Mouse (Mus musculus) stomach, embryonic 14.5 days (tissue): ENCODE measurements at regions not wholly inside any gene's neighbourhood (a gene's known extent, or its start where the extent isn't known, plus 50 kb on each side); places are given as distances from the start of the nearest gene placed in this dataset.

Experiments
- ATAC-seq: fragments of 200-750 bp; cut with Nextera tagmentation; 2 replicates; pipeline ENCODE4 v1.8.0; 2017; ENCODE audit warnings: low read depth, moderate TSS enrichment; ENCODE audit not compliant: insufficient number of reproducible peaks, insufficient read depth, low FRiP score
- H3K27ac ChIP-seq: fragments of 300-500 bp; sonication (generic); 2 replicates; pipeline ENCODE4 v1.5.1; 2014; ENCODE audit warnings: mild to moderate bottlenecking, low read length, moderate library complexity, mixed read lengths
- H3K27me3 ChIP-seq: fragments of 300-500 bp; sonication (generic); 2 replicates; pipeline ENCODE4 v1.6.1; 2014; ENCODE audit warnings: low read length, control low read depth, mixed read lengths; ENCODE audit not compliant: control insufficient read depth, insufficient read depth
- H3K36me3 ChIP-seq: fragments of 300-500 bp; sonication (generic); 2 replicates; pipeline ENCODE4 v1.6.1; 2014; ENCODE audit warnings: mild to moderate bottlenecking, control low read depth, low read length, moderate library complexity, mixed read lengths; ENCODE audit not compliant: control insufficient read depth, insufficient read depth
- H3K4me1 ChIP-seq: fragments of 300-500 bp; sonication (generic); 2 replicates; pipeline ENCODE4 v1.6.1; 2014; ENCODE audit warnings: low read length, control low read depth, mixed read lengths; ENCODE audit not compliant: control insufficient read depth, insufficient read depth
- H3K4me2 ChIP-seq: fragments of 300-500 bp; sonication (generic); replicated peaks from 2 replicates; pipeline ENCODE4 v1.6.1; 2014; ENCODE audit warnings: low read depth, low read length, control low read depth
- H3K4me3 ChIP-seq: fragments of 300-500 bp; sonication (generic); 2 replicates; pipeline ENCODE4 v1.5.1; 2014; ENCODE audit warnings: low read depth, low read length, control low read depth
- H3K9ac ChIP-seq: fragments of 300-500 bp; sonication (generic); replicated peaks from 2 replicates; pipeline ENCODE4 v1.6.1; 2014; ENCODE audit warnings: low read depth, mild to moderate bottlenecking, control low read depth, low read length, moderate library complexity, mixed read lengths
- H3K9me3 ChIP-seq: fragments of 300-500 bp; sonication (generic); 2 replicates; pipeline ENCODE4 v1.6.1; 2016; ENCODE audit warnings: low read depth, low read length, control low read depth; ENCODE audit not compliant: control insufficient read depth
- WGBS: fragments of 180-500 bp; shearing (Covaris S2); extraction: QIAGEN DNeasy Blood & Tissue Kit; methylation state at CpG from one replicate; pipeline ENCODE4 v1.1.7; 2014; 5-methylcytosine and 5-hydroxymethylcytosine counted together

DNA sequence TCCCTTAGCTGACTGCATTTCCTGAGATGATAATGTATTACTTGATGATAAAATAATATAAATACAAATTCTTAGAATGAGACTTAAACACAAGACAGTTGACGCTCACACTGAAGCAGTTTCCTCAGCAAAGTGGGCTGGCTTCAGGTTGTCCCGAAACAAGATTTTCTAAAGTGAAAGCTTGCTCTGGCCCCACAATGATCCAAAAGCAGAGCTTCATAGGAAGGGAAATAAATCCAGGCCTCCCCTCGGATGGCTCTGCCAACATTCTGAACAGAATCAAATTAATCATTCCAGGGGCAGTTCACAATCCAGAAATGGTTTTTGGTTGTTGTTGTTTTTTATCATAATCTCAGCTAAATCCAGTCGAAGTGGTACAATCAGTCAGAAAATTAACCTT, 96.0 kb upstream of the Efna5 start:
- WGBS, result 63% methylated on average over 4 of the region's 4 CpGs
- no peaks in the 10 kb centered on the region for H3K36me3 ChIP-seq
- no peak overlapping the region for H3K4me2 ChIP-seq
- no peak for ATAC-seq
- H3K27me3 ChIP-seq, result no peaks in the 10 kb centered on the region
- no peak overlapping the region for H3K9ac ChIP-seq
- no peak overlapping the region for H3K4me3 ChIP-seq
- no peak overlapping the region for H3K27ac ChIP-seq
- peaks cover 7% of the 10 kb centered on the region; the same call in 1 of the 2 replicates for H3K9me3 ChIP-seq
- no peaks in the 10 kb centered on the region for H3K4me1 ChIP-seq

DNA sequence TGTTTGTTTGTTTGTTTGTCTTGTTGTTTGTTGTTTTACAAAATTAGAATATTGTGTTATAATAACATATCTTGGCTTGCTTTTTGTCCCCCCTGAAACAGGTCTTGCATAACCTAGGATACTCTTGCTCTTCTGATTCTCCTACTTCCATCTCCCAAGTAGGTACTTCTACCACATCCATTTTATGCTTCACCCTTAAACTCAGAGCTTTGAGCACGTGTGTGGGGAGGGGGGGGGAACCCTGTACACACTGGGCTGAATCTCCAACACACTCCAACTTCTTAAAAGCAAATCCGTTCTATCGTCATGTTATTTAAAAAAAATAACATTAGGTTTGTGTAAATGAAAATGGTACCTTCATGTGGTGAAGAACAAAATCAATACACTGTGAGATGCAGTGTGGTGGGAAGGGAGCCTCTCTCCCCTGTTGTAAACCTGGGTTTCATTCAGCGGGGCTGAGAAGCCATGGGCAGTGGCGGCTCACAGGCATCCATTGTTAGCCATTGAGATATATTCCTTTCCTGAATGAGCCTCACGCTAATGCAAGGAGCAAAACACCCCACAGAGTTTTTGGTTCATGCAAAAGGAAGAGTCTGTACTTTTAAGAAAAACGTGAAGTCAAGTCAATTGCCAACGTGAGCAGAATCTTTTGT, 93.6 kb upstream of the Efna5 start:
- H3K4me3 ChIP-seq, result no peak overlapping the region
- H3K36me3 ChIP-seq, result no peaks in the 10 kb centered on the region
- peaks cover 11% of the 10 kb centered on the region; the same call in 1 of the 2 replicates for H3K9me3 ChIP-seq
- no peaks in the 10 kb centered on the region for H3K4me1 ChIP-seq
- ATAC-seq, result no peak
- H3K4me2 ChIP-seq, result no peak overlapping the region
- H3K9ac ChIP-seq, result no peak overlapping the region
- 74% methylated on average over 8 of the region's 8 CpGs for WGBS
- H3K27ac ChIP-seq, result no peak overlapping the region
- no peaks in the 10 kb centered on the region for H3K27me3 ChIP-seq

DNA sequence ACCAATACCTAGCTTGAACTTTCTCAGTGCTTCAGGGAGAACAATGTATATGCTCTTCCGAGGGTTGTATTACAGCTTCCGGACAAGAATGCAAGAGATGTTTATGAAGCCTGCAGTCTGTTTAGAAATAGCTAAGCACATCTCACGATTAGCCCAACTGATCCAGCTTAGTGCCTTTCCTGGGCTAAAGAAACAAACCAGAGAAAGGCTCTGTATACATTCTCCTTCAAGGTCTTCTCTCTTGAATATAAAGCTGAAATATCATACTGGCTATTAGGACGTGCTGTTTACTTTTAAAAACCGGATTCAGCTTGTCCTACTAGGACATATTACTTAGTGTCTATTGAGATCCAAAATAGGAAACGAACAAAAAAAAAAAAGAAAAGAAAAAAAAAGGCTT, 87.9 kb upstream of the Efna5 start:
- Histone ChIP-seq H3K4me3 (no peak overlapping the region), H3K4me1 (no peaks in the 10 kb centered on the region), H3K9me3 (peaks cover 11% of the 10 kb centered on the region; the same call in 1 of the 2 replicates), H3K36me3 (no peaks in the 10 kb centered on the region), H3K27ac (no peak overlapping the region), H3K4me2 (no peak overlapping the region), H3K9ac (no peak overlapping the region), H3K27me3 (no peaks in the 10 kb centered on the region)
- no peak for ATAC-seq
- 24% methylated on average over 6 of the region's 6 CpGs for WGBS

DNA sequence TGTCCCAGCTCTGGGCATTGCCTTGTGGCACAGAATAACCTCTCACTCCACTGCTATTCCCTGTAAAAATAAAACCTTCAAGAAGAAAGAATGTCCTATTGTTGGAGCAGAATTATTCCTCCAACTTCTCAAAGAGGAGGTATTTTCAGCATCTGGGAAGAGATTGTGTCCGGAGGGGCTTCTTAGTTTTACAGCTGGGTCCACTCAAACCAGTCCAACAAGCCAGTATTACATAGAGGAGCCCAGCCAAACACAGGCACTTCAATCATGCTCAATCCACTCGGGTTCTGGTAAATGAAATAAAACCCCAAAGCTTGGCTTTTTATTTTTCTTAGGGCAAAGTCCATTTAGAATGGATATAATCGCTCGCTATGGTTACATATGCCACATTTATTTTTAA, 82.7 kb upstream of the Efna5 start:
- no peak overlapping the region for H3K27ac ChIP-seq
- H3K4me1 ChIP-seq, result peaks cover 10% of the 10 kb centered on the region; the same call in 1 of the 2 replicates
- H3K9ac ChIP-seq, result no peak overlapping the region
- H3K9me3 ChIP-seq, result no peaks in the 10 kb centered on the region
- no peak overlapping the region for H3K4me3 ChIP-seq
- ATAC-seq, result no peak
- H3K4me2 ChIP-seq, result no peak overlapping the region
- 47% methylated on average over 4 of the region's 4 CpGs for WGBS
- H3K27me3 ChIP-seq, result no peaks in the 10 kb centered on the region
- H3K36me3 ChIP-seq, result no peaks in the 10 kb centered on the region

DNA sequence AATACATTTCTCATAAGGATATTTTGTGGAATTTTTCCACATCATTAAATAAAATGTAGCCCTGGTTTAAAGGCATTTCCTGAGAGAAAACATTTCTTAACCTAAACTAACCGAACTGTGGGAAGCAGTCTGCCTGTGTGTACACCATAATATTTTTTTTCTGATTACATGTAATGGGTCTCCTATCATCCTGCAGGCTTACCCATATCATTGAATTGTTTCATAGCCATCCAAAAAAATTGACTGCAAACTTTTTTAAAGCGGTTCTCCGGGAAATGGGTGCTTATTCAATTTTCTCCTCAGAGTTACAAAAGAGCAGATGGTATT, 81.1 kb upstream of the Efna5 start:
- ATAC-seq, result no peak
- H3K9ac ChIP-seq, result no peak overlapping the region
- no peak overlapping the region for H3K27ac ChIP-seq
- no peak overlapping the region for H3K4me3 ChIP-seq
- WGBS, result 74% methylated on average over 3 of the region's 3 CpGs
- no peaks in the 10 kb centered on the region for H3K9me3 ChIP-seq
- H3K4me2 ChIP-seq, result no peak overlapping the region
- peaks cover 10% of the 10 kb centered on the region; the same call in 1 of the 2 replicates for H3K4me1 ChIP-seq
- H3K27me3 ChIP-seq, result no peaks in the 10 kb centered on the region
- H3K36me3 ChIP-seq, result no peaks in the 10 kb centered on the region

DNA sequence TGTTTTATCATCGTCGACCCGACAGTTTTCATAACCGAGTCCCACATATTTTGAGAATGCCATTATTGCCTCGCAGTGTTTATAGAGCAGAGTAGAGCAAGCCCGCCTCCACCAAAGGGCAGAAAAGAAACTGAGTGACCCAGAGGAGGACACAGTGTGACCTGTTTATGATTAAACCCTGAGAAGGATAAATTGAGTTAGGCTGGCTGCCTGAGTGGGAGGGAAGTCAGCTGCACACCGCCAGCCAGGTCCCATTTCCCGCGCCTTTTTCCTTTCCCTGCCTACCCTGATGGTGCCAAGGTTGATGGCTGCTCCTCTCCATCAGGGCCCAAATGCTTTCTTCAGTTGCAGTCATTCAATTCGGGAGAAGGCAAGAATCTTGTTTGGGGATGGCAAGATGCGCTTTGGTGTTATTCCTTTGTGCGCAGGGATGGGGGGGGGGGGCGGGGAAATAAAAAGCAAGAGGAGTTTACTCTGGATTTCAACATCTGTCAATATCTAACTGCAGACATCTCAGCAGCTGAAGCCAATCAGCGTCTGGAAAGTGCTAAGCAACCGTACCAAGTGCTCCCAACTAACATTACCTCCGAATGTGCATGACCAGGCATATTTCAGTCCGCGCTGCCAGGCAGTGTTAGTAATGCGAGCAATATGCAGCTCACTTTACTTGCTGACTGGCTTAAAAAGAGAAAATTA, 80.6 kb upstream of the Efna5 start:
- ATAC-seq, result no peak
- peak overlapping the region; percentile 28; the same call in 1 of the 2 replicates for H3K4me2 ChIP-seq
- no peaks in the 10 kb centered on the region for H3K36me3 ChIP-seq
- H3K27me3 ChIP-seq, result no peaks in the 10 kb centered on the region
- no peak overlapping the region for H3K9ac ChIP-seq
- no peak overlapping the region for H3K4me3 ChIP-seq
- 47% methylated on average over 19 of the region's 19 CpGs for WGBS
- no peak overlapping the region for H3K27ac ChIP-seq
- H3K4me1 ChIP-seq, result peaks cover 10% of the 10 kb centered on the region; the same call in 1 of the 2 replicates
- no peaks in the 10 kb centered on the region for H3K9me3 ChIP-seq

DNA sequence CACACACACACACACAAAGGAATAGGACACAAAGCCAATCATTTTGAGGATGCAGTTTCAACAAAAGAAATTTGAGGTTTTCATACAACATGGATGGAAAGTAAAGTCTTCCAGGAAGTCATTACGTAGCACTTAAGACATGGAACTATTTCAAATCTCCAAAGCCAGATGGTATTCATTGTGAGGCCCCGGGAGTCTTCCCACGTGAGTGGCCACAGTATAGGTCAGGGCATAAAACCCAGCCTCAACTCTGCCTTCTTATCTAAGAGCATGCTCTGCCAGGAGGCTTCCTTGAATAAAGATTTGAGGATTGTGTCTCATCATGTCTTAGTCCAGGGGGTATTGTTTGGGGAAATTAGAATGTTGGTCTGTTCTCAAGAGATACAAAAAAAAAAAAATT, 78.0 kb upstream of the Efna5 start:
- no peak for ATAC-seq
- peaks cover 10% of the 10 kb centered on the region; the same call in 1 of the 2 replicates for H3K4me1 ChIP-seq
- WGBS, result 52% methylated on average over 3 of the region's 3 CpGs
- H3K9me3 ChIP-seq, result no peaks in the 10 kb centered on the region
- no peaks in the 10 kb centered on the region for H3K27me3 ChIP-seq
- H3K9ac ChIP-seq, result no peak overlapping the region
- no peak overlapping the region for H3K4me3 ChIP-seq
- no peak overlapping the region for H3K27ac ChIP-seq
- no peak overlapping the region for H3K4me2 ChIP-seq
- H3K36me3 ChIP-seq, result no peaks in the 10 kb centered on the region

DNA sequence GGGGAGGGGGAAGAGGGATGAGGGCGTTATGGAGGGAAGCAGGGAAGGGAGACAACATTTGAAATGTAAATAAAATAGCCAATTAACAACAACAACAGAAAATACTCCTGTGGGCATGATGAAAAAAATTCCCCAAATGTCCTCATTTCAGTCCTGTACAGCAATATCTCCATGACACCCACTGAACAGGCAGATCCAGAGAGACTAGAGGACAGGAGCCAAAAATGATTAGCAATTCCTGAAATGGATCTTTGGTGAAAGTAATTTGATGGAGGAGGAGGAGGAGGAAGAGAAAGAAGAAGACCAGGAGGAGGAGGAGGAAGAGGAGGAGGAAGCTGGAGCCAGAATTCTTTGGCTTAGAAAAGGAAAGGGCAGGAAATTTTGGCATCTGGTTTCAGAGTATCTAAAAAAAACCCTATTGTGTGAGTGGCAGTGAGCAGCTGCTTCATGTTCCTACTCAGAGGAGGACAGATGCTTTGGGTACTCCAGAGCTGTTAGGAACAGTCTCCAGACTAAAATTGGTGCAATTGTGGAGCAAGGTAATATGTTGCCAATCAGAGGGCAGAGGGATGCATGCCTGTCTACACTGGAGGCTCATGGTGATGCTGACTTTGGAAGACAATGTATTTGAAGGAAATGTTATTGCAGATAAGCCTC, 66.5 kb upstream of the Efna5 start:
- Histone ChIP-seq H3K36me3 (no peaks in the 10 kb centered on the region), H3K27me3 (no peaks in the 10 kb centered on the region), H3K4me1 (no peaks in the 10 kb centered on the region), H3K27ac (no peak overlapping the region), H3K9ac (no peak overlapping the region), H3K4me3 (no peak overlapping the region), H3K9me3 (no peaks in the 10 kb centered on the region), H3K4me2 (no peak overlapping the region)
- WGBS, result 63% methylated on average over 1 of the region's 1 CpGs
- no peak for ATAC-seq
